Mouse (Mus musculus): ENCODE results near the gene Ammecr1. TPM values are rescaled to one million over a fixed set of nuclear protein-coding genes. Genes with fewer than 3 reads are reported as not detected.
A peak's percentile ranks its signal among the peaks of the same experiment; 100 is the strongest.

Ammecr1 gene
- polyA plus RNA-seq, 1 experiment from 2014 or later = 20.8 TPM

DNA sequence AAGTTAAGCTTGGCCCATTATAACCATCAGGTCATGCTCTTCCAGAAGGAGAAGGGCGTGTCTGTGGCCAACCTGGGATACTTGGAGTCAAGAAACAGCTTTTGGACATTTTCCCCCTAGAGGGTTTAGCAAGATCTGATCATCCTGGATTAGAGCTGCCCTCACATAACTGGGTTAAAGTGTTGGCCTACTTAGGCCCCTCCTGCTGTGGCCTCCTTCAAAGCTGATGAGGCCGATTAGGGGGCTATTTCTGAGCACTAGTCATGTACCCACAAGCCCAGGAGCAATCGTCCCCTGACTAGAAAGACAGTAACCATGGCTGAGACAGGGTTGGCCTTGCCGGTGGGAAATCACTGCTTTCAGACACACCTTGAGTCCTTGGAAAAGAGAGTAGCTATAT is 124.6 kb downstream of the Ammecr1 start:
- Histone ChIP-seq H3K36me3 (no peaks in the 10 kb centered on the region), H3K9ac (no peak overlapping the region), H3K27me3 (no peaks in the 10 kb centered on the region), H3K4me2 (no peak overlapping the region), H3K27ac (no peak overlapping the region), H3K4me3 (no peak overlapping the region), H3K9me3 (replicated peaks) (no peaks in the 10 kb centered on the region), H3K4me1 (replicated peaks) (peaks cover 2% of the 10 kb centered on the region; the same call in 1 of the 2 replicates)
- no peak for ATAC-seq (replicated peaks; ENCODE audit: insufficient number of reproducible peaks, insufficient read depth, low FRiP score, low read depth)
- 67% methylated on average over 4 of the region's 4 CpGs for WGBS

DNA sequence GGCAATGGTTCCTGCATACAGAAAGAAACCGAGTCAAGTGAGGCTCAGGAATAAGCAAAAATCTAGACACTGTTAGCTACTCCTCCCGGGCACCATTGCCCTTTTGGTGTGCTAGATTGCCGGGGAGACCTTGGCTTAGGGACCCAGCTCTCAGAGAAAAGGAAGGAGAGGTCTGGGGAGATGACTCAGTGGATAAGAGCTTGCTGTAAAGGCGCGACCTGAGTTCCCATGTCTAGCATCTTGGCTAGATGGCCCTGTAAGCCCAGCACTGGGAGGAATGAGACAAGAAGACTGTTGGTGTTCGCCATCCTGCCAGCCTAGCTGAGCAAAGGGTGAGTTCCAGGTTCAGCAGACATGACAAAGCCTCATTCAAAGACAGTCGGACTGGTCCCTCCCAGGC is 127.1 kb downstream of the Ammecr1 start:
- no peaks in the 10 kb centered on the region for H3K9me3 ChIP-seq (replicated peaks)
- H3K27ac ChIP-seq = 0 out of 2 replicates have a peak overlapping the region, but pooled peaks have one; percentile 24
- H3K36me3 ChIP-seq = no peaks in the 10 kb centered on the region
- no peak overlapping the region for H3K4me3 ChIP-seq
- no peak for ATAC-seq (replicated peaks; ENCODE audit: insufficient number of reproducible peaks, insufficient read depth, low FRiP score, low read depth)
- H3K4me2 ChIP-seq = no peak overlapping the region
- H3K9ac ChIP-seq = no peak overlapping the region
- WGBS = 79% methylated on average over 7 of the region's 7 CpGs
- H3K27me3 ChIP-seq = no peaks in the 10 kb centered on the region
- peaks cover 8% of the 10 kb centered on the region for H3K4me1 ChIP-seq (replicated peaks)

DNA sequence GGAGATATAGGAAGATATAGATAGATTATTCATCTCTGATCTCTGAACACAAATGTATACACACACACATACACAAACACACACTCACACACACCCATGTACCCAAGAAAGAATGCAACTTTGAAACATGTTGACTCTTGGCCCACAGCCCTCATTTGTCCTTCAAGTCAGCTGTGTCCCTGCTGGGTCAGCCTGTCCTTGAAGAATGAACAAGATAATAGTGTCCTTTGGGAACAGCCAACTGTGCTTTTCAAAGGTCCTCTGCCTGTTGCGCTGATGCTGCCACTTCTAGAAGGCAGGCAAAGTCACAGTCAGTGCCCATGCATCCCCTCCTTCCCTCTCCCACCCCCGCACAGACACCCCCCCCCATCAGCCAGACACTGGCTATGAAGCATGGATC is 127.7 kb downstream of the Ammecr1 start:
- Histone ChIP-seq H3K36me3 (no peaks in the 10 kb centered on the region), H3K27ac (0 out of 2 replicates have a peak overlapping the region, but pooled peaks have one; percentile 24), H3K4me1 (replicated peaks) (peaks cover 12% of the 10 kb centered on the region), H3K4me2 (no peak overlapping the region), H3K9ac (no peak overlapping the region), H3K4me3 (no peak overlapping the region), H3K9me3 (replicated peaks) (no peaks in the 10 kb centered on the region), H3K27me3 (no peaks in the 10 kb centered on the region)
- no peak for ATAC-seq (replicated peaks; ENCODE audit: insufficient number of reproducible peaks, insufficient read depth, low FRiP score, low read depth)
- WGBS = 68% methylated on average over 2 of the region's 2 CpGs

DNA sequence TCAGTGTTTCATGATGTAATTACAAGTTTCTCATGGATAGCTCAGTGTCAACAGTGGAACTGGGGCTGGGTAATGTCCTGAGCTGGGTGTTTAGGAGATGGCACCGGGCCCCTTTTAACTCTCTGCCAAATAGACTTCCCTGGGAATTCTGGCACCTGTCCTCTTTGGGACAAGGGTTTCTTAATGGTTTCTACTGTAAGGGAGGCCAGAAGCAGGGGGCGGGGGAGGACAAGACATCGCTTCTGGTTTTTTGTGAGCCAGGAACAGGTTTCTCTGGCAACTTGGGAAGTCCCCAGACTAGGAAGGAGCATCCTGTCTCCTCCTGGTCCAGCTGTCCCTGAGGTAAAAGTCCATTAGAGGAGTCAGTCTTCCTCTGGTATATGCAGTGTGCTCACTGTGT is 129.2 kb downstream of the Ammecr1 start:
- no peak for ATAC-seq (replicated peaks; ENCODE audit: insufficient number of reproducible peaks, insufficient read depth, low FRiP score, low read depth)
- WGBS = 78% methylated on average over 3 of the region's 3 CpGs
- no peak overlapping the region for H3K27ac ChIP-seq
- peaks cover 26% of the 10 kb centered on the region for H3K4me1 ChIP-seq (replicated peaks)
- H3K9ac ChIP-seq = no peak overlapping the region
- H3K27me3 ChIP-seq = no peaks in the 10 kb centered on the region
- H3K9me3 ChIP-seq (replicated peaks) = no peaks in the 10 kb centered on the region
- no peaks in the 10 kb centered on the region for H3K36me3 ChIP-seq
- no peak overlapping the region for H3K4me2 ChIP-seq
- H3K4me3 ChIP-seq = no peak overlapping the region

DNA sequence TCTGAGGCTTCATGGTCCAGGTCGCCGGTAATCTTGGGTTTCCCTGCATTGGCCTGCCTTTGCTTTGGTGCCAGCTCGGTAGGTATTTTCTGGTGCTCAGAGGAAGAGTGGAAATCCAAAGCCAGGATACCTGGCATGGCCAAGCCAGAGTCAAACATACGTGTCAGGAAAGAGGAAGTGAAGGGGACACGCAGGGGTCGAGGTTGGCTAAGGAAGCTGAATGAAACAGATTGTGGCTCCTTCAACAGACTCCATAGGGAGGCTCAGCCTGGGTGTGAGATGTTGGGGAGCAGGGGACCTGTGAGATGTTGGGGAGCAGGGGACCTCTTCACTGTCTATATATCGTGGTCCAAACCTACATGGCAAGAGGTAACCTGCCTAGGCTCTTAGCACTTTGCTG is 130.1 kb downstream of the Ammecr1 start:
- H3K4me3 ChIP-seq = no peak overlapping the region
- H3K9me3 ChIP-seq (replicated peaks) = no peaks in the 10 kb centered on the region
- no peak overlapping the region for H3K27ac ChIP-seq
- H3K36me3 ChIP-seq = no peaks in the 10 kb centered on the region
- H3K27me3 ChIP-seq = no peaks in the 10 kb centered on the region
- no peak overlapping the region for H3K4me2 ChIP-seq
- 87% methylated on average over 7 of the region's 7 CpGs for WGBS
- no peak for ATAC-seq (replicated peaks; ENCODE audit: insufficient number of reproducible peaks, insufficient read depth, low FRiP score, low read depth)
- no peak overlapping the region for H3K9ac ChIP-seq
- peaks cover 30% of the 10 kb centered on the region for H3K4me1 ChIP-seq (replicated peaks)

DNA sequence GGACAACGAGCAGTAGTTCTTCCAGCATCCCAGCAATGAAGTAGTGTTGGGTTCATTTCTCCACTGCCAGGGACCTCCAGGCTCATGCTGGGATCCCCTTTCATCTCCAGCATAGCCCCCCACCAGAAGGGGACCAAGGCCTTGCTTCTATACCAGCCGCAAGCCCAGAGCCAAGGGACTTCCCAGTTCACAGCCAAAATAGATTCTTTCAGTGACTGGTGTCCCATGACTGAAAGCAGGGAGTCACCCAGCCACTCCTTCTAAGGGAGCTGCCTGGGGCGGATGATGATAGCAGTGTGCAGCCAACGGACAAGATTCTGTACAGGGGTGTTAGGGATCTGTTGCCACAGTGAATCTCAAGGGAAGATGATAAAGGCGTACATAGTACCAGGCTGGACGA is 131.7 kb downstream of the Ammecr1 start:
- peaks cover 40% of the 10 kb centered on the region for H3K4me1 ChIP-seq (replicated peaks)
- no peak for ATAC-seq (replicated peaks; ENCODE audit: insufficient number of reproducible peaks, insufficient read depth, low FRiP score, low read depth)
- H3K27ac ChIP-seq = peak overlapping the region; percentile 83
- H3K9ac ChIP-seq = no peak overlapping the region
- WGBS = 57% methylated on average over 6 of the region's 6 CpGs
- H3K4me3 ChIP-seq = no peak overlapping the region
- no peaks in the 10 kb centered on the region for H3K27me3 ChIP-seq
- H3K9me3 ChIP-seq (replicated peaks) = no peaks in the 10 kb centered on the region
- no peak overlapping the region for H3K4me2 ChIP-seq
- H3K36me3 ChIP-seq = no peaks in the 10 kb centered on the region

DNA sequence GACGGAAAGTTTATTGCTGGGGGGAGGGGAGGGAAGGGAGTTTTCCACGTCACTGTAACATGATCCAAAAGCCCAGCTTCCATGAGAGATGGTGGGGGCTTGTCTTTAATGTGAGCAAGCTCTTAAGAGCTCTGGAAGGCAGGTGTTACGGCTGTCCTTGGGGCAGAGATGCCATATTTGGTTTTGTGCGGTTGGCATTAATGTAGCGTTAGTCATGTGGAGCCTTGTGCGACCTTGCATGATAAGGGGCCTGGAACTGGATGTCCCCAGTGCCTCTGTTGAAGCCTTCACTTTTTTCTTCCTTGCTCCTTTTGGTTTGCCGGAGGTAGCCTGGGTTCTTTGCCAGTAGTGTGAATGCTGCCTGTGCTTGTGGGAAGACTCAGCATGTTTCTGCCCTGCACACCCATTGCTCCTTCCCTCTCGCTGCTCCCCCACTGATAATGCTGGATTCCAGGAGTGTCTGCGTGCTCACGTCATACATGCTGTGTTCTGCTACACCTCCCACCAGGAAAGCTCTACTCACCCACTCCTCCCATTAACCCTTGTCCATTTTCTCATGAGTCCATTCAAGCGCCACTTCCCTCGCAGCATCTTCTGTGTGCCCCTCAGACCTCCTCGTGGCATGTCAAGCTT is 133.2 kb downstream of the Ammecr1 start:
- 51% methylated on average over 13 of the region's 13 CpGs for WGBS
- Histone ChIP-seq H3K27me3 (no peaks in the 10 kb centered on the region), H3K9me3 (replicated peaks) (no peaks in the 10 kb centered on the region), H3K4me3 (no peak overlapping the region), H3K4me1 (replicated peaks) (peaks cover 47% of the 10 kb centered on the region), H3K4me2 (no peak overlapping the region), H3K27ac (peak overlapping the region; percentile 83), H3K9ac (no peak overlapping the region), H3K36me3 (no peaks in the 10 kb centered on the region)
- ATAC-seq (replicated peaks; ENCODE audit: insufficient number of reproducible peaks, insufficient read depth, low FRiP score, low read depth) = peak; percentile 76

DNA sequence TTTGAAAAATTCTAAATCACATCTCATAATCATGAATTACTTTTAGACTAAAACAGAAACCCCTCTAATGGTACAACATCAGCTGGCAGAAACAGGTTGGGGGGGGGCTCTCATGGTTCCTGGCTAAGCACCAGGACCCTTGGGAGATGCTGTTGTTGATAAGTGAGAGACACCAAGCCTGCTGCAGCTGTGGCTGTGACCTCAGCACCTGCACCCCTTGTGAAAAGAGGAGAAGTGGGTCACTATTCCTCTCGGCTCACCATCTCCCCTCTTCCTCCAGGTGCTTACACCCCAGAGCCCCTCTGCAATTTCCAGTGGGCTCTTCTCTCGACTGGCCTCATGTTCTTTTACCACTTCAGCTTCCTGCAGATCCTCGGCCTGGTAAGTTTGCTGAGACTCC is 134.3 kb downstream of the Ammecr1 start:
- H3K4me1 ChIP-seq (replicated peaks) = peaks cover 51% of the 10 kb centered on the region
- H3K36me3 ChIP-seq = no peaks in the 10 kb centered on the region
- no peak for ATAC-seq (replicated peaks; ENCODE audit: insufficient number of reproducible peaks, insufficient read depth, low FRiP score, low read depth)
- H3K9me3 ChIP-seq (replicated peaks) = no peaks in the 10 kb centered on the region
- 51% methylated on average over 3 of the region's 3 CpGs for WGBS
- no peak overlapping the region for H3K4me2 ChIP-seq
- H3K4me3 ChIP-seq = no peak overlapping the region
- no peaks in the 10 kb centered on the region for H3K27me3 ChIP-seq
- no peak overlapping the region for H3K9ac ChIP-seq
- H3K27ac ChIP-seq = peak overlapping the region; percentile 83

DNA sequence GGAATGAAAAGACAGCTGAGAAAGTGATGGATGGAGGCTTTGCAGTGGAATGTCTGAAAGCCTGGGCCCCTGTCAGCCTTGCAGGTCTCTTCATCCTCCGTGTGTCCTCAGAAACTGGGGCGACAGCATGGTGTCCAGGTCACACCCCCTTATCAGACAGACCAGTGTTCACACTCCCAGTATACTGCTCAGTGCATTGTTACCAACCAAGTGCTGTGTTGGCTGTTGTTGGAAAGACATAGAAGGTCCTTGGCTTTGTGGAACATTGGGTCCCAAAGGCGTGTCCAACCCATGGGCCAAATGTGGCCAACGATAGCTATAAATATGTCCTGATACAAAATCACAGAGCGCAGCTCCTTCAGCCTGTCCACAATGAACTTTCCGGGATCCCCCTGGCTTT is 136.0 kb downstream of the Ammecr1 start:
- ATAC-seq (replicated peaks; ENCODE audit: insufficient number of reproducible peaks, insufficient read depth, low FRiP score, low read depth) = no peak
- Histone ChIP-seq H3K9ac (no peak overlapping the region), H3K9me3 (replicated peaks) (no peaks in the 10 kb centered on the region), H3K4me1 (replicated peaks) (peaks cover 55% of the 10 kb centered on the region), H3K27ac (peak overlapping the region; percentile 27; the same call in 1 of the 2 replicates), H3K36me3 (no peaks in the 10 kb centered on the region), H3K4me3 (no peak overlapping the region), H3K4me2 (no peak overlapping the region), H3K27me3 (no peaks in the 10 kb centered on the region)
- WGBS = 71% methylated on average over 6 of the region's 6 CpGs

DNA sequence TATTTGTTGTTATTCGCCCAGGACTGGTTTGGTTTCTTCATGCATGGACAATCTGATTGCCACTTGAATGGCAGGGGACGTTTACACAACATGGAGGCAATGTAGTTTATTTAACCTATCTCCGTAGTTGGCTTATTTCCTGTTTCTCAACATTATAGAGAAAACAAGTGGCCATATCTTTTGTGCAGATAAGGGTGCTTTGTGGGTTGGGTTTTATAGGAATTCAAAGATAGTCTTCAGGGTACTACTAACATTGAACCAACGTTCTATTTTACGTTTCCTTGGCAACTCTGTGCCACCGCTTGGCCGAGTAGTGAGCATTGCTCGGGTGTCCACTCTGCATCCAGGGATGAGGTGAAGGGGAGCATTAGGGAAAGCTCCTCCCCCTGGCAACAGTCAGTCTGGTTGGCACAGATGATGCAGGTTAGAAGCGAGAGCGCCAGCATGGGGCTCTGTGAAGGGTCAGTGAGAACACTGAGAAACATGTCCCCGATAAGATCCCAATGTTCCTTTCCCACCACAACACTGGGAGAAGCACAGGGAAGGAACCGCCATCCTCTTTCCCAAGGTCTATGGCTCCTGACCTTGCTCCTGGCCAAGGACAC is 136.6 kb downstream of the Ammecr1 start:
- H3K27ac ChIP-seq = peak overlapping the region; percentile 27; the same call in 1 of the 2 replicates
- no peaks in the 10 kb centered on the region for H3K36me3 ChIP-seq
- no peak overlapping the region for H3K9ac ChIP-seq
- peaks cover 55% of the 10 kb centered on the region for H3K4me1 ChIP-seq (replicated peaks)
- ATAC-seq (replicated peaks; ENCODE audit: insufficient number of reproducible peaks, insufficient read depth, low FRiP score, low read depth) = no peak
- no peak overlapping the region for H3K4me2 ChIP-seq
- H3K9me3 ChIP-seq (replicated peaks) = no peaks in the 10 kb centered on the region
- H3K4me3 ChIP-seq = no peak overlapping the region
- 71% methylated on average over 12 of the region's 12 CpGs for WGBS
- no peaks in the 10 kb centered on the region for H3K27me3 ChIP-seq

DNA sequence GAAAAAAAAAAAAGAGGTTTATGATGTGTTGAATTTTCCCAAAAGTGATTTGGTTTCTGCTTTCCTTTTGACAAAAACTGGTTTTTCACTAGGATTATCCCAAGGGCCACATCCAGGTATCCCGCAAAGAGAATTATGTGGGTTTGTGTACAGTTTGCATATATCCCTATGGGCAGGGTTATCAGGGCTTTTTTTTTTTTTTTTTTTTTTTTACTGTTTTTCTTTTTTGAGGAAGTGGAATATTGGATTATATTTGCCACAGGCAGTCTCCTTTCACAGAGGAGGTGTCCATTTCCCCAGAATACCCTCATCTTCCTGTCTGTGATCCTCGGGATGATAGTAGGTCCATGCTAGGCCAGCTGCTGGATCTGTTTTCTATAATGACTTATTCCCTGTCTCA is 137.3 kb downstream of the Ammecr1 start:
- Histone ChIP-seq H3K4me3 (no peak overlapping the region), H3K9ac (no peak overlapping the region), H3K4me2 (no peak overlapping the region), H3K27me3 (no peaks in the 10 kb centered on the region), H3K9me3 (replicated peaks) (no peaks in the 10 kb centered on the region), H3K27ac (no peak overlapping the region), H3K36me3 (no peaks in the 10 kb centered on the region), H3K4me1 (replicated peaks) (peaks cover 49% of the 10 kb centered on the region)
- no peak for ATAC-seq (replicated peaks; ENCODE audit: insufficient number of reproducible peaks, insufficient read depth, low FRiP score, low read depth)
- WGBS = 66% methylated on average over 2 of the region's 2 CpGs

Data from heart, embryonic 15.5 days (tissue).